Mouse (Mus musculus): Measurements from ENCODE around the gene Ggta1. TPM values are rescaled to one million over a fixed set of nuclear protein-coding genes. Genes with fewer than 3 reads are reported as not detected.

The Ggta1 gene
- polyA plus RNA-seq, 1 experiment from 2014 or later = 6.1 TPM

DNA sequence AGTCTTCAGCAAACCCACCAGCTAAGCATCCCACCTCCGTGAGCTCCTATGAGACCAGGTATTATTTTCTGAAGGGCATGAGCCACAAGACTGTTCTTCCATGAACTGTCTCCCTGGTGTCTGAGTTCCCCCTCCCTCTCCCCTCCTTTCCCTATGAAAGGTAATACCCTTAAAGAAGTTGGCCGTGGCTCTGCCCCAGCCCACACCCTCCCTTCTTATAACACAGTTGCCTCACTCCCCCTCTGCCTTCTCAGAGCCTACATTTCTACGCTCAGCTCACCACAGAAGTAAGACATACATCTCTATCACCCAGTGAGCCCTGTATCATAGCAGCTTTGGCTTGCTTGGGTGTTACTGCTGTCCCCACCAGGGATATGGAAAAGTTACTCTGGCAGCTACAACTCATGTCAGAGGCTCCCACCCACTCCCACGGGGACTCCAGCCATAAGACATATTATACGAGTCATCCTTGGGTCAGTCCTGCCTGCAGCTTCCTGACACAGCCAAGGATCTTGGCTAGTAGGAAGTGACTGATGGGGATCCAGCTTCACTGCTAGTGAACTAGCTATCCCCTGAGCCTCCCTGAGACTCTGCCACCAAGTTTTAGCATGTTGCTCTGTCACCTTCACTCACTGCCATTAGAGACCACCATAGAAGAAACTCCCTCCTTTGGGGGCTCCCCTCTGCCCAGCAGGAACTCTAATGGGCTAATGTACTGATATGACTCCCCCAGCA, 33.4 kb upstream of the Ggta1 start:
- 76% methylated on average over 5 of the region's 5 CpGs for WGBS
- Histone ChIP-seq H3K4me1 (ENCODE audit: control insufficient read depth, insufficient read depth, low read length) (no peaks in the 10 kb centered on the region), H3K36me3 (ENCODE audit: control insufficient read depth, insufficient read depth, low read length) (no peaks in the 10 kb centered on the region), H3K9me3 (replicated peaks; ENCODE audit: control insufficient read depth, low read length, poor library complexity, severe bottlenecking) (no peaks in the 10 kb centered on the region; the same call in 1 of the 2 replicates), H3K4me3 (ENCODE audit: low read depth, low read length) (no peak overlapping the region), H3K4me2 (ENCODE audit: low read length) (no peak overlapping the region), H3K27me3 (ENCODE audit: control insufficient read depth, insufficient read depth, low read depth, low read length) (no peaks in the 10 kb centered on the region), H3K9ac (ENCODE audit: low read depth, low read length) (no peak overlapping the region), H3K27ac (ENCODE audit: low read length) (no peak overlapping the region)
- no peak for ATAC-seq

- no peaks in the 10 kb centered on the region for H3K36me3 ChIP-seq (ENCODE audit: control insufficient read depth, insufficient read depth, low read length)
- H3K27me3 ChIP-seq (ENCODE audit: control insufficient read depth, insufficient read depth, low read depth, low read length) = no peaks in the 10 kb centered on the region
- 87% methylated on average over 16 of the region's 16 CpGs for WGBS
- no peak for ATAC-seq
- H3K9ac ChIP-seq (ENCODE audit: low read depth, low read length) = no peak overlapping the region
- no peak overlapping the region for H3K27ac ChIP-seq (ENCODE audit: low read length)
- H3K4me2 ChIP-seq (ENCODE audit: low read length) = no peak overlapping the region
- H3K9me3 ChIP-seq (replicated peaks; ENCODE audit: control insufficient read depth, low read length, poor library complexity, severe bottlenecking) = no peaks in the 10 kb centered on the region; the same call in 1 of the 2 replicates
- no peak overlapping the region for H3K4me3 ChIP-seq (ENCODE audit: low read depth, low read length)
- no peaks in the 10 kb centered on the region for H3K4me1 ChIP-seq (ENCODE audit: control insufficient read depth, insufficient read depth, low read length)
Measured at GRCm38 (mm10) chr2:35495486-35496278, 32.7 kb upstream of the Ggta1 start.

GRCm38 (mm10) chr2:35493566-35493965, 30.5 kb upstream of the Ggta1 start:
- no peaks in the 10 kb centered on the region for H3K36me3 ChIP-seq (ENCODE audit: control insufficient read depth, insufficient read depth, low read length)

GRCm38 (mm10) chr2:35491151-35491550, 28.1 kb upstream of the Ggta1 start:
- H3K36me3 ChIP-seq (ENCODE audit: control insufficient read depth, insufficient read depth, low read length) = no peaks in the 10 kb centered on the region
- ATAC-seq = no peak
- H3K9me3 ChIP-seq (replicated peaks; ENCODE audit: control insufficient read depth, low read length, poor library complexity, severe bottlenecking) = no peaks in the 10 kb centered on the region; the same call in 1 of the 2 replicates
- 89% methylated on average over 24 of the region's 24 CpGs for WGBS
- no peak overlapping the region for H3K9ac ChIP-seq (ENCODE audit: low read depth, low read length)
- H3K27ac ChIP-seq (ENCODE audit: low read length) = no peak overlapping the region
- no peak overlapping the region for H3K4me3 ChIP-seq (ENCODE audit: low read depth, low read length)
- H3K4me2 ChIP-seq (ENCODE audit: low read length) = no peak overlapping the region
- no peaks in the 10 kb centered on the region for H3K27me3 ChIP-seq (ENCODE audit: control insufficient read depth, insufficient read depth, low read depth, low read length)
- no peaks in the 10 kb centered on the region for H3K4me1 ChIP-seq (ENCODE audit: control insufficient read depth, insufficient read depth, low read length)

More at GRCm38 (mm10) chr2:35493566-35493965, 30.5 kb upstream of the Ggta1 start:
- H3K27me3 ChIP-seq (ENCODE audit: control insufficient read depth, insufficient read depth, low read depth, low read length) = no peaks in the 10 kb centered on the region
- H3K4me3 ChIP-seq (ENCODE audit: low read depth, low read length) = no peak overlapping the region
- ATAC-seq = no peak
- H3K27ac ChIP-seq (ENCODE audit: low read length) = no peak overlapping the region
- H3K4me1 ChIP-seq (ENCODE audit: control insufficient read depth, insufficient read depth, low read length) = no peaks in the 10 kb centered on the region
- H3K9me3 ChIP-seq (replicated peaks; ENCODE audit: control insufficient read depth, low read length, poor library complexity, severe bottlenecking) = no peaks in the 10 kb centered on the region; the same call in 1 of the 2 replicates
- H3K4me2 ChIP-seq (ENCODE audit: low read length) = no peak overlapping the region
- WGBS = 80% methylated on average over 7 of the region's 7 CpGs
- no peak overlapping the region for H3K9ac ChIP-seq (ENCODE audit: low read depth, low read length)

DNA sequence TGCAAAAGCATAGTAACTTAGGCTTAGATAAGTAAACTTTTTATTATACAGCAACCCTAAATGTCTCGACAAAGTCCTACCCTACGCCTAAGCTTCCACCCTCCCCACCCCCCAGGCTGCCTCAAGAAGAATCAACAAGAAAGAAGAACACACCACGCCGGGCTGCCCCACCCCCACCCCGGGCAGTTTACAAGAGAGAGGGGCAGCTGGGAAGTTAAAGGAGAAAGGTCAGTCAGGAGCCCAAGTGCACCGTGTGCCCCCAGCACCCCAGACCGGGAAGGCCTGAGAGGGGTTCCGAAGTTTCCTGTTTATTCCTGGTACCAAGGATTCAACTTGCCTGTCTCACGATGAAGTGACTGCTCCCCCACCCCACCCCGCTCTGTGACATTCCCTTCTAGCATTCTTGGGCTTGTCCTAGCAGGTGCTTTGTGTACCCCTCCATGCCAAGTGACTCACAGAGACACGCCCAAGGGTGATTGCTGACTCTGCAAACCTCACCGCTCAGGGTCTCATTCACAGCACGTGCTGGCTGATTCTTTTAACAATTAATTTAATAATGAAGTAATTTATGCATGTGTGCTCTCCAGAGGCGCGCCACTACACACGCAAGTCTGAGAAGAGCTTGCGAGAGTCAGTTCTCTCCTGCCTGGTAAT, 27.6 kb upstream of the Ggta1 start:
- H3K9me3 ChIP-seq (replicated peaks; ENCODE audit: control insufficient read depth, low read length, poor library complexity, severe bottlenecking) = no peaks in the 10 kb centered on the region; the same call in 1 of the 2 replicates
- no peak overlapping the region for H3K27ac ChIP-seq (ENCODE audit: low read length)
- 30% methylated on average over 17 of the region's 17 CpGs for WGBS
- ATAC-seq = 0 out of 2 replicates have a peak, but pooled peaks have one; percentile 42
- H3K9ac ChIP-seq (ENCODE audit: low read depth, low read length) = no peak overlapping the region
- no peak overlapping the region for H3K4me2 ChIP-seq (ENCODE audit: low read length)
- H3K4me3 ChIP-seq (ENCODE audit: low read depth, low read length) = no peak overlapping the region
- no peaks in the 10 kb centered on the region for H3K27me3 ChIP-seq (ENCODE audit: control insufficient read depth, insufficient read depth, low read depth, low read length)
- H3K36me3 ChIP-seq (ENCODE audit: control insufficient read depth, insufficient read depth, low read length) = no peaks in the 10 kb centered on the region
- no peaks in the 10 kb centered on the region for H3K4me1 ChIP-seq (ENCODE audit: control insufficient read depth, insufficient read depth, low read length)

GRCm38 (mm10) chr2:35487700-35488099, 24.7 kb upstream of the Ggta1 start:
- Histone ChIP-seq H3K36me3 (ENCODE audit: control insufficient read depth, insufficient read depth, low read length) (no peaks in the 10 kb centered on the region), H3K4me3 (ENCODE audit: low read depth, low read length) (no peak overlapping the region), H3K9ac (ENCODE audit: low read depth, low read length) (no peak overlapping the region), H3K9me3 (replicated peaks; ENCODE audit: control insufficient read depth, low read length, poor library complexity, severe bottlenecking) (no peaks in the 10 kb centered on the region), H3K27ac (ENCODE audit: low read length) (no peak overlapping the region), H3K4me1 (ENCODE audit: control insufficient read depth, insufficient read depth, low read length) (no peaks in the 10 kb centered on the region), H3K27me3 (ENCODE audit: control insufficient read depth, insufficient read depth, low read depth, low read length) (no peaks in the 10 kb centered on the region), H3K4me2 (ENCODE audit: low read length) (no peak overlapping the region)
- ATAC-seq = no peak
- WGBS = 85% methylated on average over 3 of the region's 3 CpGs

- H3K36me3 ChIP-seq (ENCODE audit: control insufficient read depth, insufficient read depth, low read length) = no peaks in the 10 kb centered on the region
- no peak overlapping the region for H3K4me3 ChIP-seq (ENCODE audit: low read depth, low read length)
- no peak for ATAC-seq
- no peaks in the 10 kb centered on the region for H3K4me1 ChIP-seq (ENCODE audit: control insufficient read depth, insufficient read depth, low read length)
- WGBS = 36% methylated on average over 5 of the region's 5 CpGs
- H3K9me3 ChIP-seq (replicated peaks; ENCODE audit: control insufficient read depth, low read length, poor library complexity, severe bottlenecking) = no peaks in the 10 kb centered on the region
- H3K27me3 ChIP-seq (ENCODE audit: control insufficient read depth, insufficient read depth, low read depth, low read length) = no peaks in the 10 kb centered on the region
- H3K27ac ChIP-seq (ENCODE audit: low read length) = no peak overlapping the region
- H3K9ac ChIP-seq (ENCODE audit: low read depth, low read length) = no peak overlapping the region
- no peak overlapping the region for H3K4me2 ChIP-seq (ENCODE audit: low read length)
Measured at GRCm38 (mm10) chr2:35486981-35487655, 24.1 kb upstream of the Ggta1 start.

DNA sequence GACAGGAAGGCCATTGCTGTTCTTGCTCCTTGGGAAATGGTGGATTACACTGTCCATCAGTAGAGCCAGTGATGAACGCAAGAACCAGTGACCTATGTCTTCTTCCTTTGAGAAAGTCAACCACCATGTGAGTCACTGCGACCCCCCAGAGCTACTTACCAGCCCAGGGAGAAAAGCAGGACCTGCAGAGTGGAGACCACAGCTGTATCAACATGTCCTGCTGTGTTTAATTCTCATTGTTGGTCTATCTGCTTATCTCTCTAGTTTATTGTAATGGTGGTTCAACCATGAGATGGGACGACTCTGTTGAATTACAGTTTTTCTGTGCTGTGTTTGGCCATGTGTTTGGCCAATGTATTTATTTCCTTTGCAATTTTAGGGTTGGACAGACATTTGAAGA, 21.1 kb upstream of the Ggta1 start:
- no peak overlapping the region for H3K4me2 ChIP-seq (ENCODE audit: low read length)
- WGBS = 93% methylated on average over 3 of the region's 3 CpGs
- no peak for ATAC-seq
- H3K36me3 ChIP-seq (ENCODE audit: control insufficient read depth, insufficient read depth, low read length) = no peaks in the 10 kb centered on the region
- no peaks in the 10 kb centered on the region for H3K27me3 ChIP-seq (ENCODE audit: control insufficient read depth, insufficient read depth, low read depth, low read length)
- H3K9me3 ChIP-seq (replicated peaks; ENCODE audit: control insufficient read depth, low read length, poor library complexity, severe bottlenecking) = no peaks in the 10 kb centered on the region
- no peak overlapping the region for H3K27ac ChIP-seq (ENCODE audit: low read length)
- no peak overlapping the region for H3K4me3 ChIP-seq (ENCODE audit: low read depth, low read length)
- peaks cover 4% of the 10 kb centered on the region; the same call in 1 of the 2 replicates for H3K4me1 ChIP-seq (ENCODE audit: control insufficient read depth, insufficient read depth, low read length)
- no peak overlapping the region for H3K9ac ChIP-seq (ENCODE audit: low read depth, low read length)

All from midbrain, embryonic 16.5 days (tissue).